Mouse (Mus musculus) testis, adult 2 months (tissue): ENCODE data around the gene Slc18a2.

ENCODE experiments used
- CTCF ChIP-seq: fragments of 200-500 bp; IDR thresholded peaks from 2 replicates; pipeline ENCODE4 v1.5.1; 2012; ENCODE audit warnings: low read depth, mild to moderate bottlenecking, inconsistent platforms, low read length, moderate library complexity; ENCODE audit not compliant: control insufficient read depth, insufficient read depth, insufficient replicate concordance
- POLR2A ChIP-seq: fragments of 200-500 bp; IDR thresholded peaks from 2 replicates; pipeline ENCODE4 v1.6.1; 2012; ENCODE audit warnings: low read depth, mild to moderate bottlenecking, inconsistent platforms, low read length, moderate library complexity; ENCODE audit not compliant: control insufficient read depth

DNA sequence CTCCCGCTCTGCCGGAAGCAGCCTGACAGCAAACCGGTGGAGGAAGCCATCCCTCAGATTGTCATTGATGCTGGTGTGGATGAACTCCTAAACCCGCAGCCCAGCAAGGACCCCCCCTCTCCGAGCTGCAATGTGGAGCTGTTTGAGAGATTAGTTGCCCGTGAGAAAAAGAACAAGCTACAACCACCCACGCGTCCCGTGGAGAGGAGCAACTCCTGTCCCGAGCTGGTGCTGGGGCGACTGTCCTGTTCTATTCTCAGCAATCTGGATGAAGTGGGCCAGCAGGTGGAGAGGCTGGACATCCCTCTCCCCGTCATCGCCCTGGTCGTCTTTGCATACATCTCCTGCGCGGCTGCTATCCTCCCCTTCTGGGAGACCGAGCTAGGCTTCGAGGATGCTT, 25.7 kb upstream of the Slc18a2 start:
- no peak for TF ChIP-seq CTCF
- TF ChIP-seq POLR2A = no peak
